Mouse (Mus musculus): ENCODE data around the gene Eea1. TPM values are rescaled to one million over a fixed set of nuclear protein-coding genes. Genes with fewer than 3 reads are reported as not detected.
"Not testable (repeated sequence)": the region's sequence is repeated elsewhere in the genome, so short reads cannot be mapped to it uniquely, and the experiment has no call there.

Eea1 gene
- polyA plus RNA-seq, 1 experiment: 17.4 TPM

DNA sequence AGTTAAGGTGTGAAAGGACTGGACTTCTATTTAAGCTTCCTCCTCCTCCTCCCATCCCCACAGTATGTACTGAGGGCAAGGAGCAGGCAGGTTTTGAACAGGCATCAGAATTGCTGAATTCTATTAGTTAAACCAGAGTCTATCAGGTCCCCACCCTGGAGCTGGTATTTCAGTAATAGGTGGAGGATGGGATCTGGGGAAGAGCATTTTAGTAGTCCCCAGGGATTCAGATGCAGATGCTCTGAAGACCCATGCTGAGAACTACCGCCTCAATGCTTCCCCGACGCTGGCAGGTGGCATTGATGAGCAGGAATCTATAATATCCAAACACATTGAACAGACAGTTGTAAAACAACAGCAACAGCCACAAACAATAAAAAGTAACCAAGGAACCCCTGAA, 136.0 kb downstream of the Eea1 start:
- H3K4me1 ChIP-seq (ENCODE audit: control insufficient read depth, insufficient read depth, low read length): no peaks in the 10 kb centered on the region
- no peak overlapping the region for H3K4me3 ChIP-seq (replicated peaks; ENCODE audit: insufficient read depth, low read depth, low read length)
- H3K27ac ChIP-seq (ENCODE audit: insufficient read depth, low read length): no peak overlapping the region
- no peak for TF ChIP-seq CTCF (IDR thresholded peaks at IDR 0.05; ENCODE audit: borderline replicate concordance, insufficient read depth, low read depth, low read length)
- DNase-seq: no peak
- WGBS: 42% methylated on average over 3 of the region's 3 CpGs
- no peaks in the 10 kb centered on the region for H3K27me3 ChIP-seq (ENCODE audit: control insufficient read depth, insufficient read depth, low read length)

DNA sequence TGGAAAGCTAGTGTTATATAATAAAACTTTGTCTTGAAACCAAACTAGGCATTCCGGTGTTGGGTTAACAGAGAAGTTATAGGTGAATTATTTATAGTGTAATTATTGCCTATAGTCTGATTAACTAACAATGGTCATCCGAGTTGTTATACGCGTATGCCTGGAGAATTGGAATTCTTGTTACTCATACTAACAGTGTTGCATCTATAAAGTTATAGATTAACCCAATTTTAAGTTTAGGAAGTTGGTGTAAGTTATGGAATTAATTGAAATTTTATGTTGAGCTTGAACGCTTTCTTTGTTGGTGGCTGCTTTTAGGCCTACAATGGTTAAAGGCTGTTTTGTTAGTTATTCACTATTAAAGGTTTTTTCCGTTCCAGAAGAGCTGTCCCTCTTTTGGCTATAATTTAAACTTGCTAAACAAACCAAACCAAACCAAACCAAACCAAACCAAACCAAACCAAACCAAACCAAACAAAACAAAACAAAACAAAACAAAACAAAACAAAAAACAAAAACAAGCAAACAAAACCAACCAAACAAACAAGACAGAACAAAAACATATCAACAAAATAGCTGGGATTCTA, 137.1 kb downstream of the Eea1 start:
- DNase-seq; H3K27me3 ChIP-seq (ENCODE audit: control insufficient read depth, insufficient read depth, low read length); H3K4me3 ChIP-seq (replicated peaks; ENCODE audit: insufficient read depth, low read depth, low read length); H3K4me1 ChIP-seq (ENCODE audit: control insufficient read depth, insufficient read depth, low read length); H3K27ac ChIP-seq (ENCODE audit: insufficient read depth, low read length): not testable (repeated sequence)
- WGBS: 87% methylated on average over 6 of the region's 6 CpGs

DNA sequence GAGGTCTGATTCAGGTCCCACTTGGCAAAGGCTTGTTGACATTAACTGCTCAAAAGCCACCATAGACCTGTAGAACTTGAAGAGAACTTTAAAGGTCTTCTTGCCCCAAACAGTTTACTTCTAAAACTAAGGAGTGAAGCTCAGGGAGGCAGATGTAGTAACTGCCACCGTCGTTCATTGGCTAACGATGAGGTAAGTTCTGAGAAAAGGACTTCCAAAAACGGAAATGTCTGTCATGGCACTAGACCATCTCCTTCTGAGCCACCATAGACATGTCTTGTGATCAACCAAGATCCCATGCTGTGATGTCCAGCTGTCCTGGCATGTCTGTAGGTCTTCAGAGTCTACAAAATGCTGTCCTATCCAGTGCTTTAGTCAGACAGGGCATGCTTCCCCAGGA, 139.4 kb downstream of the Eea1 start:
- H3K4me3 ChIP-seq (replicated peaks; ENCODE audit: insufficient read depth, low read depth, low read length): no peak overlapping the region
- 91% methylated on average over 4 of the region's 4 CpGs for WGBS
- H3K4me1 ChIP-seq (ENCODE audit: control insufficient read depth, insufficient read depth, low read length): no peaks in the 10 kb centered on the region
- H3K27ac ChIP-seq (ENCODE audit: insufficient read depth, low read length): no peak overlapping the region
- DNase-seq: no peak
- no peaks in the 10 kb centered on the region for H3K27me3 ChIP-seq (ENCODE audit: control insufficient read depth, insufficient read depth, low read length)
- TF ChIP-seq CTCF (IDR thresholded peaks at IDR 0.05; ENCODE audit: borderline replicate concordance, insufficient read depth, low read depth, low read length) (no peak), POLR2A (IDR thresholded peaks at IDR 0.05; ENCODE audit: borderline replicate concordance, insufficient read depth, low read length) (no peak)

DNA sequence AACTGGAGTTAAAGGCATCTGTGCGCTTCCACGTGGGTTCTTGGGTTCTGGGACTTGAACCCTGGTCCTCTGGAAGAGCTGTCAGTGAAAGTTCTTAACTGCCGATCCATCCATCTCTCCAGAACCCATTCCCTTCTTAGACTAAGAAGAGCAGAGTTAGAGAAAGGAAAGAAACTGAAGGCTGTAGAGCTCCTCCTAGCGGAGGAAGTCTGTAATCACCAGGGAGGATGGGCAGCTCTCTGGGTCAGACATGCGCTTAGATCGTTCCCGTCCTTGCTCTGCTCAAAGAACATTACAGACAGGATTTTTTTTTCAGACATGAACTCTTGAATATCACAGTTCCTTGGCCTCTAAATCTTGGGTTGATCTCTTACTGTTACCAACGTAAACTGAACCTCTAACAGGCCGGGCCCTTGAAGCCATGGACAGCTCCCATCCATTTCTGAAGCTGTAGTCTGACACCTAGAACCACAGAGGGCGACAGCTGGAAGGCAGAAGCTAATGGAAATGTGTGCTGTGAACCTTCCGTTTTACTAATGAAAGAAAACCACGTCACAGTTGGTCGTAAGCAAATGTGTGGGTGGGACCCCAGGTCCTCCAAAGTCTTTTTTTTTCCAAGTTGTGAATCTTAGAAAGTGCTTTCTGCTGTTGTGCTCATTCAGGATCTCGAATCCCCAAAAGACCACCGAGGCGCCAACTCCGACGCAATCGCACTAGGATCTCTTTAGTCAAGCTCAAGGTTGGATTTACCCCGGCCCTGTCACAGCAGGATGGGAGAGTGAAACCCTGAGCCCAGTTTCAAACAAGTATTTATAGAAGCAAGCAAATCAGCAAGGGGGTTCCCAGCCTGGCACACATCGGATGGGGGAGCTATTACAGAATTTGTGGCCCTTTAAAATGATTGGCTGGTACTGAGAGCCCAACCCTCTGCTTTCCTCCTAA, 140.3 kb downstream of the Eea1 start:
- TF ChIP-seq POLR2A (IDR thresholded peaks at IDR 0.05; ENCODE audit: borderline replicate concordance, insufficient read depth, low read length) (no peak), CTCF (IDR thresholded peaks at IDR 0.05; ENCODE audit: borderline replicate concordance, insufficient read depth, low read depth, low read length) (peak; percentile 48; the same call in 1 of the 2 replicates)
- 72% methylated on average over 21 of the region's 21 CpGs for WGBS
- no peaks in the 10 kb centered on the region for H3K27me3 ChIP-seq (ENCODE audit: control insufficient read depth, insufficient read depth, low read length)
- H3K27ac ChIP-seq (ENCODE audit: insufficient read depth, low read length): no peak overlapping the region
- H3K4me3 ChIP-seq (replicated peaks; ENCODE audit: insufficient read depth, low read depth, low read length): no peak overlapping the region
- DNase-seq: no peak
- no peaks in the 10 kb centered on the region for H3K4me1 ChIP-seq (ENCODE audit: control insufficient read depth, insufficient read depth, low read length)

DNA sequence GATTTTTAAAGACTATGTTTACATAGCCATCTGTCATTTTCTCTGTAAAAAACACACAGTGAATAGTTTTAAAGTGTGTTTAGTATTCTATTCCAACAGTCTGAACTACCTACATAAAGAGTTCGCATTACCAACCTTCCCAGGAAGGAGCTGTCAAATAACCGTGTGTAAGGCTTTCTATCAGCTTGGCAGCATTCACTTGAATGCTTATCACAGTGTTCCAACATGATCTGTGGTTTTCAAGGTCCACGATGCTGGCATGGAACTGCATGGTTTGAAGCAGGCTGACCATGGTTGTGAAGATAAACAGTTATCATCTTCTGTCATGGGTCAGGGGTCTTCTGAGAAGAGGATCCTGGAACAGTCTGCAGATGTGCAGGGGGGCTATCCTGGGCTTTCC, 141.8 kb downstream of the Eea1 start:
- WGBS: 57% methylated on average over 3 of the region's 3 CpGs
- no peaks in the 10 kb centered on the region for H3K27me3 ChIP-seq (ENCODE audit: control insufficient read depth, insufficient read depth, low read length)
- DNase-seq: no peak
- H3K4me1 ChIP-seq (ENCODE audit: control insufficient read depth, insufficient read depth, low read length): no peaks in the 10 kb centered on the region
- H3K27ac ChIP-seq (ENCODE audit: insufficient read depth, low read length): no peak overlapping the region
- TF ChIP-seq POLR2A (IDR thresholded peaks at IDR 0.05; ENCODE audit: borderline replicate concordance, insufficient read depth, low read length) (no peak), CTCF (IDR thresholded peaks at IDR 0.05; ENCODE audit: borderline replicate concordance, insufficient read depth, low read depth, low read length) (no peak)
- H3K4me3 ChIP-seq (replicated peaks; ENCODE audit: insufficient read depth, low read depth, low read length): no peak overlapping the region

DNA sequence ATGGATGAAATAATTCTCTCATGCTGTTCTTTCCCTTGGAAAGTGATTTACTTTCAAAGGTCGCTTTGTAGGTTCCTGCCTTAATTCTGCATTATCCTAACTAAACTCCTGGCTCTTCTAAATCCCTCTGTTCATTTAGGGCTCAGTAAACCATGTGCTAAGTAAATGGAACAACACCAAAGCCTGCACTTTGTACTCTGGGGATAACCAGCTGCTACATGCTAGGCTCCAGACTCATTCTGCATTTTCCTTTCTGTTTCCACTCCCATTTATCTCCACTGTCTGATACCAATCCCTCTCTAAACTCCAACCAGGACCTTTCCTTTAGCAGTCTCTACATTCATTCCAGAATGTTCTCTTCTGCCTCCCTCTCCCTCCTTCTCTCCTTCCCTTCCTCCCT, 149.3 kb downstream of the Eea1 start:
- 75% methylated on average over 1 of the region's 1 CpGs for WGBS
- DNase-seq: no peak
- H3K27ac ChIP-seq (ENCODE audit: insufficient read depth, low read length): no peak overlapping the region
- no peak overlapping the region for H3K4me3 ChIP-seq (replicated peaks; ENCODE audit: insufficient read depth, low read depth, low read length)
- no peaks in the 10 kb centered on the region for H3K27me3 ChIP-seq (ENCODE audit: control insufficient read depth, insufficient read depth, low read length)
- TF ChIP-seq CTCF (IDR thresholded peaks at IDR 0.05; ENCODE audit: borderline replicate concordance, insufficient read depth, low read depth, low read length) (no peak), POLR2A (IDR thresholded peaks at IDR 0.05; ENCODE audit: borderline replicate concordance, insufficient read depth, low read length) (no peak)
- H3K4me1 ChIP-seq (ENCODE audit: control insufficient read depth, insufficient read depth, low read length): no peaks in the 10 kb centered on the region

DNA sequence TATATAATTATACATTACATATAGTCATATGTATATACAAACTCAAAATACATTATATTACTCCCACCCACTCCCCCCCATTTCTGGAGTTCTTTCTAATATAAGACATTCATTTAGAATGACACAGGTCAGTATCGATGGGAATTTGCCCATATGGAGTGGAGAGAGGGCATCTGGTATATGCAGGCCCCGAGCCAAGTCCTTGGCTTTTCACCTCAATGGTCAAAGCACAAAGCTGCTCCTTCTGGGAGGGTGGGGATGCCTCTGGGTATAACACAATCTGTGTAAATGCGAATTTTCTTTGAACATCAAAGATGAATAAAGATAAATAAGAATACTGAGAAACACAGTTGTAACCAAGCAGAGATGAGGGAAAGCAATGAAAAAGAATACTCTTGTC, 149.9 kb downstream of the Eea1 start:
- Histone ChIP-seq H3K4me1 (ENCODE audit: control insufficient read depth, insufficient read depth, low read length) (no peaks in the 10 kb centered on the region), H3K27ac (ENCODE audit: insufficient read depth, low read length) (no peak overlapping the region), H3K4me3 (replicated peaks; ENCODE audit: insufficient read depth, low read depth, low read length) (no peak overlapping the region), H3K27me3 (ENCODE audit: control insufficient read depth, insufficient read depth, low read length) (no peaks in the 10 kb centered on the region)
- DNase-seq: peak; percentile 75 to 83
- WGBS: 18% methylated on average over 3 of the region's 3 CpGs
- TF ChIP-seq POLR2A (IDR thresholded peaks at IDR 0.05; ENCODE audit: borderline replicate concordance, insufficient read depth, low read length) (no peak), CTCF (IDR thresholded peaks at IDR 0.05; ENCODE audit: borderline replicate concordance, insufficient read depth, low read depth, low read length) (no peak)

DNA sequence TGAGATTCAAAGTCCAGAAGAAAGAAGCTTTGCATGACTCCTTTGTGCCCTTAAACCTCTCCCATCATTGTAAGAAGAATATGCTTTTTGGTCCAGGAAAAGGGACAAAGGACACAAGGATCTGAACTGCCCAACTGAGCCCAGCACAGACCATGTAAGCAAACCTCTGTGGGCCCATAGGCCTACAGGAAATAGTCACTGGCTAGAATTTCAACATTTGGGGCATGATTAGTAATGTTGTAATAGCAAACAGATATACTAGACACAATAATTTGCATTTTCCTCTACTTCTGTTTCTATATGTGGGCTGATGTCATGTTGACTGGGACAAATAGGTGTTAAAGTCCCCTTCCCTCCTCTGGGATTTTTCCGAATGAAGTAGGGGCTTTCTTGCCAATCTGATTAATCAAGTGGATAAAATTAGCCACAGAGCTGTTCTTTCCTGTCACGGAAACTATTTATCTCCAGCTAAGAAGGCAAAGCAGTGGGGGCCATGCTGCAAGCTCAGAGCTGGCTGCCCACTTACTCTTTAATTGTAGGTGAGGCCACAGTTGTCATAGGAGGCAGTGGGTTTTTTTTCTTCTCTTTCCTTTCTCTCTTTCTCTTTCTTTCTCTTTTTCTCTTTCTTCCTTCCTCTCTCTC, 153.6 kb downstream of the Eea1 start:
- no peak for DNase-seq
- Histone ChIP-seq H3K27me3 (ENCODE audit: control insufficient read depth, insufficient read depth, low read length) (no peaks in the 10 kb centered on the region), H3K4me1 (ENCODE audit: control insufficient read depth, insufficient read depth, low read length) (no peaks in the 10 kb centered on the region), H3K4me3 (replicated peaks; ENCODE audit: insufficient read depth, low read depth, low read length) (no peak overlapping the region), H3K27ac (ENCODE audit: insufficient read depth, low read length) (no peak overlapping the region)
- WGBS: 38% methylated on average over 2 of the region's 2 CpGs
- TF ChIP-seq CTCF (IDR thresholded peaks at IDR 0.05; ENCODE audit: borderline replicate concordance, insufficient read depth, low read depth, low read length): no peak
- TF ChIP-seq POLR2A (IDR thresholded peaks at IDR 0.05; ENCODE audit: borderline replicate concordance, insufficient read depth, low read length): no peak
